Mouse (Mus musculus): Measurements from ENCODE around the gene Crhr1. TPM values are rescaled to one million over a fixed set of nuclear protein-coding genes. Genes with fewer than 3 reads are reported as not detected.

Crhr1 gene
- polyA plus RNA-seq, 1 experiment from 2014 or later: not detected

DNA sequence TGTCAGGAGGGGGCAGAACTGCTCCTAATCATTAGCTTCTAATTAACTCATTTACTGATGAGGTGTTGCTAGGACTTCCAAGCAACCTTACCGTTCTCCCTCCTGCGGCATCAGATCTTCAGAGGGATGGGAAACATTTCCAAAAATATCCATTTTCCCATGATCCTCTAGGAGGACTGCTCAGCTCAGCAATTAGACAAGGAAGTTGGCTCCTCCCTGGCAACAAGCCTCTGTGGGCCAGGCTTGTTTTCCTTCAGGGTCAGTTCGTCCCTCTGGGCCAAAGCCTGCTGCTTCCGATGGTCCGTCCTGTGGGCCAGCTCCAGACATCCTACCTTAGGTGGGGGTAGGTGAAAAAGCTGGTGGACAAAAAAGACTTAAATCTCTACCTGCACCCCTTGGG lies 28.5 kb downstream of the Crhr1 start:
- H3K9ac ChIP-seq (ENCODE audit: low read depth, low read length): no peak overlapping the region
- no peaks in the 10 kb centered on the region for H3K9me3 ChIP-seq (replicated peaks; ENCODE audit: control insufficient read depth, low read length)
- no peak for ATAC-seq (replicated peaks; ENCODE audit: insufficient number of reproducible peaks, low FRiP score, low TSS enrichment)
- 71% methylated on average over 5 of the region's 5 CpGs for WGBS (ENCODE audit: insufficient replicate concordance)
- H3K27ac ChIP-seq (ENCODE audit: low read depth, low read length): no peak overlapping the region
- peaks cover 22% of the 10 kb centered on the region for H3K27me3 ChIP-seq (ENCODE audit: control insufficient read depth, insufficient read depth, low read length)
- H3K4me2 ChIP-seq: no peak overlapping the region
- H3K4me1 ChIP-seq (ENCODE audit: control insufficient read depth, insufficient read depth, low read length): no peaks in the 10 kb centered on the region
- no peak overlapping the region for H3K4me3 ChIP-seq (ENCODE audit: low read depth, low read length)
- no peaks in the 10 kb centered on the region for H3K36me3 ChIP-seq (ENCODE audit: control insufficient read depth, insufficient read depth, low read length)

DNA sequence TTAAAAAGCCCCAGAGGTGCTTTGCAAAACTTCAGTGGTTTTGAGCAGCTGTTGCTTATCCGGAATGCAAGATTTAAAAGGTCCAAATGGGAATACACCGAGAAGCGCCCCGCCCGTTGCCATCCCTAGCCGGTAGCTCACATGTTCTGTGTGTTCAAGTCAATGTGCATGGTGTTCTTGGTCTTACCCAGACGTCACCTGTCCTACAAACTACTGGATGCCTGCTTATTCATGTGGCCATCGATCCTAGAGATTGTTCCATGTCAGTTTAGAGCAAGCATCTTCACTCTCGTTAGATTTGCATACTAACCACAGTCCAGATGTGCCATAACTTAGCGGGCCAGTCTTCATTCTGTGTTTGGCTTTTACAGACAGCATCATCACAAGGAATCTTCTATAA lies 31.6 kb downstream of the Crhr1 start:
- H3K4me3 ChIP-seq (ENCODE audit: low read depth, low read length): no peak overlapping the region
- no peak overlapping the region for H3K27ac ChIP-seq (ENCODE audit: low read depth, low read length)
- 87% methylated on average over 10 of the region's 10 CpGs for WGBS (ENCODE audit: insufficient replicate concordance)
- H3K9me3 ChIP-seq (replicated peaks; ENCODE audit: control insufficient read depth, low read length): no peaks in the 10 kb centered on the region
- ATAC-seq (replicated peaks; ENCODE audit: insufficient number of reproducible peaks, low FRiP score, low TSS enrichment): no peak
- H3K4me1 ChIP-seq (ENCODE audit: control insufficient read depth, insufficient read depth, low read length): no peaks in the 10 kb centered on the region
- no peaks in the 10 kb centered on the region for H3K36me3 ChIP-seq (ENCODE audit: control insufficient read depth, insufficient read depth, low read length)
- no peak overlapping the region for H3K4me2 ChIP-seq
- H3K27me3 ChIP-seq (ENCODE audit: control insufficient read depth, insufficient read depth, low read length): peaks cover 13% of the 10 kb centered on the region
- H3K9ac ChIP-seq (ENCODE audit: low read depth, low read length): no peak overlapping the region

DNA sequence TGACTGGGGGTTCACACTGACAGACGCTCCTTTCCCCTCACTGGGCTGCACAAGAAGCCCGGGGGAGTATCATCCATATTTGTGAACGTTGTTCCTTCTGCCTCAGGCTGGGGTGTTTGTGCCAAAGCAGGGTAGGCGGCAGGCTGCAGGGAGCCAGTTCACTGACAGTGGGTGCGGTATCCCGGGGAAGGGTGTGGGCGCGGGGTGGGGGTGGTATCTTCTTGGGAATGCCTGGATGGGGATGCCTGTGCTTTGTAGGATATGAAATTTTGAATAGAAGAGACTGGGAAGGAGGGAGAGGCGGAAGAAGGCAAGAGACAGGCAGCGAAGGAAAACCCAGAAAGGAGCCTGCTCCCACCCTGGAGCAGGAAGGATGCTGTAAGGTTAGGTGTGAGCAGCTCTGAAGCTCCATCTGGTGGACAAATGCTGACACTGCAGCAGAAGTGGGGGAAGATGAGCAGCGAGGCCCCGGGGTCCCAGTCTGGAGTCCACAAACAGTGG lies 38.7 kb downstream of the Crhr1 start:
- ATAC-seq (replicated peaks; ENCODE audit: insufficient number of reproducible peaks, low FRiP score, low TSS enrichment): no peak
- Histone ChIP-seq H3K9ac (ENCODE audit: low read depth, low read length) (no peak overlapping the region), H3K27ac (ENCODE audit: low read depth, low read length) (no peak overlapping the region), H3K9me3 (replicated peaks; ENCODE audit: control insufficient read depth, low read length) (no peaks in the 10 kb centered on the region), H3K36me3 (ENCODE audit: control insufficient read depth, insufficient read depth, low read length) (no peaks in the 10 kb centered on the region), H3K4me3 (ENCODE audit: low read depth, low read length) (no peak overlapping the region), H3K4me2 (no peak overlapping the region), H3K27me3 (ENCODE audit: control insufficient read depth, insufficient read depth, low read length) (peaks cover 30% of the 10 kb centered on the region; the same call in 1 of the 2 replicates), H3K4me1 (ENCODE audit: control insufficient read depth, insufficient read depth, low read length) (no peaks in the 10 kb centered on the region)
- WGBS (ENCODE audit: insufficient replicate concordance): 30% methylated on average over 12 of the region's 12 CpGs

DNA sequence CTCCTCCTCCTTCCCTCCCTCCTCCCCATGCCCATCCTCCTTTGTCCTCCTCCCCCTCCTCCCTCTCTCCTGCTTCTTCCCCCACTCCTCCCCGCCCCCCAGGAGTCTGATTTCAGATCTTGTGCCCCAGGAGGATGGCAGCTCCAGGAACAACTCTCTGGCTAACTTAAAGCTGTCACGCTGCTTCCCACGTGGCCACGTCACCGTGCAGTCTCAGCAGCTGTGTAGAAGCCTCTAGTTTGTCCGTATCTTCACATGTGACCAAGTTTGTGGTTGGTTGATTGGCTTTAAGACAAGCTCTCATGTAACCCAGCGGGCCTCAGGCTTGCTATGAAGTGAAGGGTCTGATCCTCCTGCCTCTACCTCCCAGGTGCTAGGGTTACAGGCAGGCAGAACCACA lies 46.2 kb downstream of the Crhr1 start:
- no peak overlapping the region for H3K9ac ChIP-seq (ENCODE audit: low read depth, low read length)
- no peak overlapping the region for H3K4me3 ChIP-seq (ENCODE audit: low read depth, low read length)
- ATAC-seq (replicated peaks; ENCODE audit: insufficient number of reproducible peaks, low FRiP score, low TSS enrichment): no peak
- 28% methylated on average over 7 of the region's 7 CpGs for WGBS (ENCODE audit: insufficient replicate concordance)
- no peak overlapping the region for H3K27ac ChIP-seq (ENCODE audit: low read depth, low read length)
- no peaks in the 10 kb centered on the region for H3K4me1 ChIP-seq (ENCODE audit: control insufficient read depth, insufficient read depth, low read length)
- H3K36me3 ChIP-seq (ENCODE audit: control insufficient read depth, insufficient read depth, low read length): no peaks in the 10 kb centered on the region
- H3K27me3 ChIP-seq (ENCODE audit: control insufficient read depth, insufficient read depth, low read length): peaks cover 7% of the 10 kb centered on the region; the same call in 1 of the 2 replicates
- no peaks in the 10 kb centered on the region for H3K9me3 ChIP-seq (replicated peaks; ENCODE audit: control insufficient read depth, low read length)
- H3K4me2 ChIP-seq: no peak overlapping the region

DNA sequence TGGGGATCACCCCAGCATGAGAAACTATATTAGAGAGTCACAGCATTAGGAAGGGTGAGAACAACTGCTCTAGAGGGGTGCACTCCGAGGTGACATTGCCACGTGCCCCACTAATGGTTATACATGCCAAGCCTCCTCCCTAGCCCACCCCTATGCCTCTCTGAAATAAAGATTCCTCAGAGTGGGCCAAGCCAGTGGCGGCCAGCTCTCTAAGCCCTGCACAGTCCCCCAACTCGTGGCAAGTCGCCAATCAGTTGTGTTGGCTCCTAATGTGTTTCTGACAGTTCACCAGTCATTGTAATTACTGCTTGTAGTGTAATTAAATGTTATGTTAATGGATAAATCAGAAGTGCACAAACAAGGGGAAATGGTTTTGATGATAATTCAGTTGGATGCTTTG lies 47.1 kb downstream of the Crhr1 start:
- no peak overlapping the region for H3K4me3 ChIP-seq (ENCODE audit: low read depth, low read length)
- H3K4me2 ChIP-seq: no peak overlapping the region
- H3K27me3 ChIP-seq (ENCODE audit: control insufficient read depth, insufficient read depth, low read length): peaks cover under 1% of the 10 kb centered on the region
- 65% methylated on average over 5 of the region's 5 CpGs for WGBS (ENCODE audit: insufficient replicate concordance)
- H3K9me3 ChIP-seq (replicated peaks; ENCODE audit: control insufficient read depth, low read length): no peaks in the 10 kb centered on the region
- H3K4me1 ChIP-seq (ENCODE audit: control insufficient read depth, insufficient read depth, low read length): no peaks in the 10 kb centered on the region
- no peak for ATAC-seq (replicated peaks; ENCODE audit: insufficient number of reproducible peaks, low FRiP score, low TSS enrichment)
- no peaks in the 10 kb centered on the region for H3K36me3 ChIP-seq (ENCODE audit: control insufficient read depth, insufficient read depth, low read length)
- no peak overlapping the region for H3K27ac ChIP-seq (ENCODE audit: low read depth, low read length)
- no peak overlapping the region for H3K9ac ChIP-seq (ENCODE audit: low read depth, low read length)

DNA sequence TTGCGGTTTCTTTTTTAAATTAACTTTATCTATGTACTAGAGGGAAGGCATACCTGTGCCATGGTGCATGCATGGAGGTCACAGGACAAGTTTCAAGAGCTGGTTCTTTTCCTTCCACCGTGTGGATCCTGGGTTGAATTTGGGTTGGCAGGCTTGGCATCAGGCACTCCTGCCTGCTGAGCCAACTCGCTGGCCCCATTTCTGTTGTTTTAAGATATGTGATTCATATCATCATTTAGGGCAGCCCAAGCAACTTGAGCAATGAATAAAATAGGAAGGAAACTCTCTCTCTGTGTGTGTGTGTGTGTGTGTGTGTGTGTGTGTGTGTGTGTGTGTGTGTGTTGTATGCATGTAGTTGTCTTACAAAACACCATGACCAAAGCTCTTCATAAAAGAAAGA lies 49.5 kb downstream of the Crhr1 start:
- ATAC-seq (replicated peaks; ENCODE audit: insufficient number of reproducible peaks, low FRiP score, low TSS enrichment): no peak
- Histone ChIP-seq H3K4me3 (ENCODE audit: low read depth, low read length) (no peak overlapping the region), H3K9ac (ENCODE audit: low read depth, low read length) (no peak overlapping the region), H3K36me3 (ENCODE audit: control insufficient read depth, insufficient read depth, low read length) (no peaks in the 10 kb centered on the region), H3K4me1 (ENCODE audit: control insufficient read depth, insufficient read depth, low read length) (no peaks in the 10 kb centered on the region), H3K9me3 (replicated peaks; ENCODE audit: control insufficient read depth, low read length) (no peaks in the 10 kb centered on the region), H3K4me2 (no peak overlapping the region), H3K27me3 (ENCODE audit: control insufficient read depth, insufficient read depth, low read length) (peaks cover 2% of the 10 kb centered on the region; the same call in 1 of the 2 replicates), H3K27ac (ENCODE audit: low read depth, low read length) (no peak overlapping the region)
- 71% methylated on average over 3 of the region's 3 CpGs for WGBS (ENCODE audit: insufficient replicate concordance)

DNA sequence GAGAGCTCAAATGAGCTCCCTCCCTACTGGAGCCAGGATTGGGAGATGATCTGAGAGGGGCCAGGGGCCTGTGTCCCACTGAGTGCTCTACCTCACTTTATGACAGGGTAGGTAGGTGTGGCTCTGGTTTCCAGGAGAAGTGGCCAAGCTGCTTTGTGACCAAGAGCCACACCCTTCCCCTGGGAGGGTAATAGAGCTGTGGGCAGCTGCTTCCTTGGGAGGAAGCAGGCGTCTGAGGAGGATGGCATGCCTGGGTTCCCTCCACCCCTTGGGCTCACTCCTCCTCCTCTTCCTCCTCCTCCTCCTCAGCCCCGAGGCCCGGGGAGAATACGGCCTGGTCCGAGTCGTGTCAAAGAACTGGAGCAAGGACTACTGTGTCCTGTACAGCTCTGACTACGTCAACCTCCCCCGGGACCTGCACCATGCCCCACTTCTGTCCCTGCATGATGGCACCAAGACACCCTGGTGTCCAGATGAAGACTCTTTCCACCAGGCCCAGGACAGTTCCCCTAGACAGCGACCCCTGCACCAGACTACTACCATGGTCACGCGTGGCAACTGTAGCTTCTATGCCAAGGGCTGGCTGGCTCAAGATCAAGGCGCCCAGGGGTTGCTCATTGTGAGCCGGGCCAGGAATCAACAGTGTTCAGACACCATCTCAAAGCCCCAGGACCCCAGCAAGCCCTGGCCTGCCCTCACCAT lies 53.6 kb downstream of the Crhr1 start, which contains the start of gene Sppl2c:
Sppl2c (plus strand) TSS at position 193 of the 702 bp plus-strand sequence.
- Histone ChIP-seq H3K4me3 (ENCODE audit: low read depth, low read length) (no peak within 1 kb of the TSS), H3K4me2 (no peak within 1 kb of the TSS), H3K27me3 (ENCODE audit: control insufficient read depth, insufficient read depth, low read length) (peaks cover 5% of the 10 kb centered on the region; the same call in 1 of the 2 replicates), H3K9ac (ENCODE audit: low read depth, low read length) (no peak within 1 kb of the TSS), H3K4me1 (ENCODE audit: control insufficient read depth, insufficient read depth, low read length) (no peaks in the 10 kb centered on the region), H3K27ac (ENCODE audit: low read depth, low read length) (no peak within 1 kb of the TSS), H3K9me3 (replicated peaks; ENCODE audit: control insufficient read depth, low read length) (no peaks in the 10 kb centered on the region), H3K36me3 (ENCODE audit: control insufficient read depth, insufficient read depth, low read length) (no peaks in the 10 kb centered on the region)
- WGBS (ENCODE audit: insufficient replicate concordance): 79% methylated on average over 13 of the region's 13 CpGs
- ATAC-seq (replicated peaks; ENCODE audit: insufficient number of reproducible peaks, low FRiP score, low TSS enrichment): no peak

DNA sequence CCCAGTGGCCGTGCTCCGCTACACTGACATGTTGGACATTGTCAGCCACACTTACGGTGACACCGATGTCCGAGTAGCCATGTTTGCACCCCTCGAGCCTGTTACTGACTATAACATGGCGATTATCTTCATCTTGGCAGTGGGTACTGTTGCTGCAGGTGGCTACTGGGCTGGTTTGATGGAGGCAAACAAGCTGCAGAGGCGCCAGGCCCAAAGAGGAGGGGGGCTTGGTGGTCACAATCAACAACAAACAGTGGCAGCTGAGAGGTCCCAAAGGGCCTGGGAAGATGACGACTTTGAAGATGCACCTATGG lies 54.1 kb downstream of the Crhr1 start:
- 82% methylated on average over 9 of the region's 9 CpGs for WGBS (ENCODE audit: insufficient replicate concordance)
- H3K9ac ChIP-seq (ENCODE audit: low read depth, low read length): no peak overlapping the region
- H3K36me3 ChIP-seq (ENCODE audit: control insufficient read depth, insufficient read depth, low read length): no peaks in the 10 kb centered on the region
- H3K4me2 ChIP-seq: no peak overlapping the region
- no peaks in the 10 kb centered on the region for H3K4me1 ChIP-seq (ENCODE audit: control insufficient read depth, insufficient read depth, low read length)
- H3K9me3 ChIP-seq (replicated peaks; ENCODE audit: control insufficient read depth, low read length): no peaks in the 10 kb centered on the region
- H3K4me3 ChIP-seq (ENCODE audit: low read depth, low read length): no peak overlapping the region
- H3K27ac ChIP-seq (ENCODE audit: low read depth, low read length): no peak overlapping the region
- no peak for ATAC-seq (replicated peaks; ENCODE audit: insufficient number of reproducible peaks, low FRiP score, low TSS enrichment)
- H3K27me3 ChIP-seq (ENCODE audit: control insufficient read depth, insufficient read depth, low read length): peaks cover 5% of the 10 kb centered on the region; the same call in 1 of the 2 replicates

DNA sequence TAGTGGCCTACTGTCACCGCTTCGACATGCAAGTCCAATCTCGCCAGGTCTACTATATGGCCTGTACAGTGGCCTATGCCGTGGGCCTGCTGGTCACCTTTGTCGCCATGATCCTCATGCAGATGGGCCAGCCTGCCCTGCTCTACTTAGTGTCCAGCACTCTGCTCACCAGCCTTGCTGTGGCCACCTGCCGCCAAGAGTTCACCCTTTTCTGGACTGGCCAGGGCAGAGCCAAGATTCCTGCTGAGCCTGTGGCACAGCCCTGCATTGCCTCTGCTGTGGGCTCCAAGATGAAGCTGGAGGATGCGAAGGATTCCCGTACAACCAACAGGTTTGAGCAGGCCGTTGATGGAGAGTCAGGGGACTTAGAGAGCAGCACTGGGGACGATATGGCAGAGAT lies 55.1 kb downstream of the Crhr1 start:
- no peak overlapping the region for H3K4me2 ChIP-seq
- ATAC-seq (replicated peaks; ENCODE audit: insufficient number of reproducible peaks, low FRiP score, low TSS enrichment): no peak
- H3K9me3 ChIP-seq (replicated peaks; ENCODE audit: control insufficient read depth, low read length): no peaks in the 10 kb centered on the region
- H3K4me3 ChIP-seq (ENCODE audit: low read depth, low read length): no peak overlapping the region
- no peaks in the 10 kb centered on the region for H3K4me1 ChIP-seq (ENCODE audit: control insufficient read depth, insufficient read depth, low read length)
- no peaks in the 10 kb centered on the region for H3K36me3 ChIP-seq (ENCODE audit: control insufficient read depth, insufficient read depth, low read length)
- 90% methylated on average over 10 of the region's 10 CpGs for WGBS (ENCODE audit: insufficient replicate concordance)
- H3K9ac ChIP-seq (ENCODE audit: low read depth, low read length): no peak overlapping the region
- peaks cover 5% of the 10 kb centered on the region; the same call in 1 of the 2 replicates for H3K27me3 ChIP-seq (ENCODE audit: control insufficient read depth, insufficient read depth, low read length)
- no peak overlapping the region for H3K27ac ChIP-seq (ENCODE audit: low read depth, low read length)
